Mouse (Mus musculus): ENCODE measurements around the gene Gm29735. TPM values are rescaled to one million over a fixed set of nuclear protein-coding genes. Genes with fewer than 3 reads are reported as not detected.

The Gm29735 gene
- polyA plus RNA-seq (2015; fragmentation: Nextera tagmentation; extraction: Ambion mirVana): not detected in 2 replicates

DNA sequence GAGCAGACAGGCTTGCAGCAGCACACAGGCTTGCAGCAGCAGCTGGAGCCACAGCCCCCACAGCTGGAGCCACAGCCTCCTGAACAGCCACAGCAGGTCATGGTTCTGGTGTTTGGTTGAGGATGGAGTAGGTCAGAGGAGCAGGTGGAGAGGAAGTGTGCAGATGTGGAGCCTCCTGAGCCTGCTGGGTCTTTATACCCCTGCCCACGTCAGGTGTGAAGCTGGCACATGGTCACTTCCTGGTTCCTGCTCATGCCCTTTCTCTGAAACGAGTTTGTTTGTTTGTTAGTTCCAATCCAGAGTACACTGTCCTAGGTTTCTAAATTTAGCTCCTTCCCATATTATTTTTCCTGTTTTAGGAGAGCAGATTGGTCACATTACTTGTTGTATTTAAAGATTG is at the start of gene Gm29735:
Gene Gm29735 (minus strand): TSS at position 101 of the 400 bp plus-strand sequence.

DNA sequence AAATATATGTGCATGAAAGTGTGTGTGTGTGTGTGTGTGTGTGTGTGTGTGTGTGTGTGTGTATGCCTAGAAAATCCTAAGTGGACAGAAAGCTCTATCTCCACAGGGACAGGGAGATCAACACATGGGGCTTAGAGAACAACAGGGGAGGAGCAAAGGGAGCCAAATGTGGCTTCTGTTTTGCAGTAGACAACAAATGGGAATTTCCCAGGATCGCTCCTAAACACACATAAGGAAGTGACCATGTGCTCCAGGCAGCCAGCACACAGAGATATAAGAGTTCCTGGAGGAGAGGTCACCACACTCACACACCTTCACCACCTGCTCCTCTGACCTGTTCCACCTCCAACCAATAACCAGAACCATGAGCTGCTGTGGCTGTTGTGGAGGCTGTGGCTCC is 44.2 kb upstream of the Gm29735 start, which contains the start of gene Krtap5-3:
Gene Krtap5-3 (plus strand): TSS at position 301 of the 400 bp plus-strand sequence.

DNA sequence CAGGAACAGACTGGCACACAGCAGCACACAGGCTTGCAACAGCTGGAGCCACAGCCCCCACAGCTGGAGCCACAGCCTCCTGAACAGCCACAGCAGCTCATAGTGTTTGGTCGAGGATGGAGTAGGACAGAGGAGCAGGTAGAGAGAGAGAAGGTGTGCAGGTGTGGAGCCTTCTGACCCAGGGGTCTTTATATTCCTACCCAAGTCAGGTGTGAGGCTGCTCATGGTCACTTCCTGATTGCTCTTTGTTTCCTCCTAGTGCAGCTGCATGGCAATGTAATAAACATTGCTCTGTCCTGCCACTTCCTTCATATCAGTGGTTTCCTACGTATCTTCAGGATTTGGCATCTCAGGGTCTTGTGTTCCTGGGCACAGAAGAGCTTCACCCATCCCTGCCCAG is 33.4 kb upstream of the Gm29735 start, which contains the start of gene Gm10153:
Gene Gm10153 (minus strand): TSS at position 101 of the 400 bp plus-strand sequence.

DNA sequence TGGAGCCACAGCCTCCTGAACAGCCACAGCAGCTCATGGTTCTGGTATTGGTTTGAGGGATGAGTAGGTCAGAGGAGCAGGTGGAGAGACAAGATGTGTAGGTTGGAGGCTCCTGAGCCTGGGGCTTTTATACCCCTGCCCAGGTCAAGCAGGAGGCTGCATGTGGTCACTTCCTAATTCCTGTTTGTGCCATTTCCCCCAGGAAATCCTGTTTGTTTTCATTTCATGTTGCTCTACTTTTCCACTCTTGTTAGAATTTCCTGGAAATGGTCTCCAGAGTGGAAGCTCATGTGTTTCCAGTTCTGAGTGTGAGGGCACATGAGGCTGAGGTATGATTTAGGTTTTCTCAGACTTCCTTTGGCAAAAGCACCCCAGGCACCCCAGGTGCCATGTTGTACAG is 19.0 kb upstream of the Gm29735 start, which contains the start of gene Krtap5-2:
Gene Krtap5-2 (minus strand): TSS at position 101 of the 400 bp plus-strand sequence.

GRCm38 (mm10) chr7:142165639-142166038 is 8.7 kb upstream of the Gm29735 start, which contains the start of gene Gm4553:
Gene Gm4553, minus strand, starts transcription at chr7:142165739.

GRCm38 (mm10) chr7:142144507-142144906 is 12.4 kb downstream of the Gm29735 start, which contains the start of gene Gm45337:
Gene Gm45337, minus strand, starts transcription at chr7:142144607.

DNA sequence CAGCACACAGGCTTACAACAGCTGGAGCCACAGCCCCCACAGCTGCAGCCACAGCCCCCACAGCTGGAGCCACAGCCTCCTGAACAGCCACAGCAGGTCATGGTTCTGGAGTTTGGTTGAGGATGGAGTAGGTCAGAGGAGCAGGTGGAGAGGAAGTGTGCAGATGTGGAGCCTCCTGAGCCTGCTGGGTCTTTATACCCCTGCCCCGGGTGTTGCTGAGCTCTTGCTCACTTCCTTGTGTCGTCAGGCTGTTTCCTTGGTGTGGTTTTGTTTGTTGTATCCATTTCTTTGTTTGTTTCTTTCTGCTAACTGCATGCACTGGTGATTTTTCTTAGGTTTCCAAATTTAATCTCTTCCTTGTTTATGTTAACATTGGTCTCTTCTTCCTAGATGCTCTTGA is 21.0 kb downstream of the Gm29735 start, which contains the start of gene Gm39115:
Gene Gm39115 (minus strand): TSS at position 101 of the 400 bp plus-strand sequence.

GRCm38 (mm10) chr7:142120629-142121028 is 36.3 kb downstream of the Gm29735 start, which contains the start of gene Gm45618:
Gene Gm45618, minus strand, starts transcription at chr7:142120729.

Other genes starting within 250 kb of the Gm29735 start
- 31.8 and 37.8 TPM in 2 replicates for gene Tollip, start 238.6 kb downstream of the Gm29735 start, polyA plus RNA-seq (2015; fragmentation: Nextera tagmentation; extraction: Ambion mirVana)
- gene Brsk2, start 207.4 kb downstream of the Gm29735 start, polyA plus RNA-seq (2015; fragmentation: Nextera tagmentation; extraction: Ambion mirVana): 0.88 and 2.3 TPM in 2 replicates
- gene Mob2, start 96.0 kb downstream of the Gm29735 start, polyA plus RNA-seq (2015; fragmentation: Nextera tagmentation; extraction: Ambion mirVana): 70.3 and 97.4 TPM in 2 replicates
- 10.1 and 15.8 TPM in 2 replicates for gene Dusp8, start 61.3 kb downstream of the Gm29735 start, polyA plus RNA-seq (2015; fragmentation: Nextera tagmentation; extraction: Ambion mirVana)
- gene Gm45618, start 36.4 kb downstream of the Gm29735 start, polyA plus RNA-seq (2015; fragmentation: Nextera tagmentation; extraction: Ambion mirVana): not detected in 2 replicates
- gene Gm39115, start 21.1 kb downstream of the Gm29735 start, polyA plus RNA-seq (2015; fragmentation: Nextera tagmentation; extraction: Ambion mirVana): not detected in 2 replicates
- not detected in 2 replicates for gene Gm45337, start 12.5 kb downstream of the Gm29735 start, polyA plus RNA-seq (2015; fragmentation: Nextera tagmentation; extraction: Ambion mirVana)
- not detected in 2 replicates for gene Gm4553, start 8.6 kb upstream of the Gm29735 start, polyA plus RNA-seq (2015; fragmentation: Nextera tagmentation; extraction: Ambion mirVana)
- gene Krtap5-2, start 18.9 kb upstream of the Gm29735 start, polyA plus RNA-seq (2015; fragmentation: Nextera tagmentation; extraction: Ambion mirVana): not detected in 2 replicates
- not detected in 2 replicates for gene Gm10153, start 33.3 kb upstream of the Gm29735 start, polyA plus RNA-seq (2015; fragmentation: Nextera tagmentation; extraction: Ambion mirVana)
- not detected in 2 replicates for gene Krtap5-3, start 44.3 kb upstream of the Gm29735 start, polyA plus RNA-seq (2015; fragmentation: Nextera tagmentation; extraction: Ambion mirVana)
- not detected in 2 replicates for gene Gm7579, start 54.7 kb upstream of the Gm29735 start, polyA plus RNA-seq (2015; fragmentation: Nextera tagmentation; extraction: Ambion mirVana)
- gene Krtap5-5, start 72.9 kb upstream of the Gm29735 start, polyA plus RNA-seq (2015; fragmentation: Nextera tagmentation; extraction: Ambion mirVana): not detected in 2 replicates
- gene Gm40460, start 84.0 kb upstream of the Gm29735 start, polyA plus RNA-seq (2015; fragmentation: Nextera tagmentation; extraction: Ambion mirVana): not detected in 2 replicates
- not detected in 2 replicates for gene Gm2431, start 101.2 kb upstream of the Gm29735 start, polyA plus RNA-seq (2015; fragmentation: Nextera tagmentation; extraction: Ambion mirVana)
- gene Gm4559, start 117.2 kb upstream of the Gm29735 start, polyA plus RNA-seq (2015; fragmentation: Nextera tagmentation; extraction: Ambion mirVana): not detected in 2 replicates
- gene Krtap5-1, start 140.0 kb upstream of the Gm29735 start, polyA plus RNA-seq (2015; fragmentation: Nextera tagmentation; extraction: Ambion mirVana): not detected in 2 replicates
- not detected in 2 replicates for gene Krtap5-4, start 146.4 kb upstream of the Gm29735 start, polyA plus RNA-seq (2015; fragmentation: Nextera tagmentation; extraction: Ambion mirVana)
- 8.8 and 9.5 TPM in 2 replicates for gene Ifitm10, start 216.6 kb upstream of the Gm29735 start, polyA plus RNA-seq (2015; fragmentation: Nextera tagmentation; extraction: Ambion mirVana)
- 2.9 TPM in 1 of 2 replicates, not detected in the other for gene Gm49369, start 225.6 kb upstream of the Gm29735 start, polyA plus RNA-seq (2015; fragmentation: Nextera tagmentation; extraction: Ambion mirVana)
- 448 and 665 TPM in 2 replicates for gene Ctsd, start 230.9 kb upstream of the Gm29735 start, polyA plus RNA-seq (2015; fragmentation: Nextera tagmentation; extraction: Ambion mirVana)

Measured in adrenal gland, postnatal 0 days (tissue).